Mouse (Mus musculus): ENCODE measurements around the gene Stard8. TPM values are rescaled to one million over a fixed set of nuclear protein-coding genes. Genes with fewer than 3 reads are reported as not detected.

Stard8 gene
- total and polyA plus RNA-seq, 2 experiments from 2014 or later = 4.2 to 13.0 TPM

- H3K27ac ChIP-seq = no peak overlapping the region
- WGBS = 78% methylated on average over 6 of the region's 6 CpGs
- no peaks in the 10 kb centered on the region for H3K9me3 ChIP-seq (ENCODE audit: low read length)
- no peak for DNase-seq (ENCODE audit: low spot score)
- no peak overlapping the region for H3K4me2 ChIP-seq (ENCODE audit: low read depth, low read length)
- no peaks in the 10 kb centered on the region; the same call in 1 of the 2 replicates for H3K27me3 ChIP-seq (ENCODE audit: insufficient read depth, low read length)
- H3K36me3 ChIP-seq (ENCODE audit: insufficient read depth, low read length) = no peaks in the 10 kb centered on the region
- TF ChIP-seq CTCF (IDR thresholded peaks at IDR 0.05; ENCODE audit: low read depth) = no peak
- no peak overlapping the region for H3K4me3 ChIP-seq (ENCODE audit: low read length)
- ATAC-seq = no peak
- H3K9ac ChIP-seq (replicated peaks; ENCODE audit: low read length) = no peak overlapping the region
- no peaks in the 10 kb centered on the region for H3K4me1 ChIP-seq (ENCODE audit: insufficient read depth, low read length)
Observed at GRCm38 (mm10) chrX:99017874-99018273, 14.8 kb downstream of the Stard8 start.

GRCm38 (mm10) chrX:99019303-99019702 is 16.3 kb downstream of the Stard8 start:
- no peak overlapping the region for H3K4me2 ChIP-seq (ENCODE audit: low read depth, low read length)
- no peak overlapping the region for H3K27ac ChIP-seq
- H3K36me3 ChIP-seq (ENCODE audit: insufficient read depth, low read length) = no peaks in the 10 kb centered on the region
- no peak overlapping the region for H3K4me3 ChIP-seq (ENCODE audit: low read length)
- no peak for DNase-seq (ENCODE audit: low spot score)
- no peaks in the 10 kb centered on the region for H3K9me3 ChIP-seq (ENCODE audit: low read length)
- H3K4me1 ChIP-seq (ENCODE audit: insufficient read depth, low read length) = no peaks in the 10 kb centered on the region
- no peak for ATAC-seq
- H3K27me3 ChIP-seq (ENCODE audit: insufficient read depth, low read length) = no peaks in the 10 kb centered on the region; the same call in 1 of the 2 replicates
- H3K9ac ChIP-seq (replicated peaks; ENCODE audit: low read length) = no peak overlapping the region
- WGBS = 77% methylated on average over 4 of the region's 4 CpGs
- no peak for TF ChIP-seq CTCF (IDR thresholded peaks at IDR 0.05; ENCODE audit: low read depth)

GRCm38 (mm10) chrX:99020215-99020614 is 17.2 kb downstream of the Stard8 start:
- no peaks in the 10 kb centered on the region; the same call in 1 of the 2 replicates for H3K27me3 ChIP-seq (ENCODE audit: insufficient read depth, low read length)
- WGBS = 52% methylated on average over 4 of the region's 4 CpGs
- H3K4me3 ChIP-seq (ENCODE audit: low read length) = no peak overlapping the region
- H3K9ac ChIP-seq (replicated peaks; ENCODE audit: low read length) = no peak overlapping the region
- H3K36me3 ChIP-seq (ENCODE audit: insufficient read depth, low read length) = no peaks in the 10 kb centered on the region
- no peak overlapping the region for H3K4me2 ChIP-seq (ENCODE audit: low read depth, low read length)
- ATAC-seq = peak; percentile 78
- H3K9me3 ChIP-seq (ENCODE audit: low read length) = no peaks in the 10 kb centered on the region
- TF ChIP-seq CTCF (IDR thresholded peaks at IDR 0.05; ENCODE audit: low read depth) = no peak
- peak; percentile 17 for DNase-seq (ENCODE audit: low spot score)
- H3K4me1 ChIP-seq (ENCODE audit: insufficient read depth, low read length) = no peaks in the 10 kb centered on the region
- H3K27ac ChIP-seq = no peak overlapping the region

- H3K4me1 ChIP-seq (ENCODE audit: insufficient read depth, low read length) = no peaks in the 10 kb centered on the region
- H3K4me3 ChIP-seq (ENCODE audit: low read length) = no peak overlapping the region
- DNase-seq (ENCODE audit: low spot score) (no peak), ATAC-seq (no peak)
- no peaks in the 10 kb centered on the region; the same call in 1 of the 2 replicates for H3K27me3 ChIP-seq (ENCODE audit: insufficient read depth, low read length)
- no peak overlapping the region for H3K27ac ChIP-seq
- no peak overlapping the region for H3K9ac ChIP-seq (replicated peaks; ENCODE audit: low read length)
- 68% methylated on average over 2 of the region's 2 CpGs for WGBS
- H3K4me2 ChIP-seq (ENCODE audit: low read depth, low read length) = no peak overlapping the region
- H3K36me3 ChIP-seq (ENCODE audit: insufficient read depth, low read length) = no peaks in the 10 kb centered on the region
- no peaks in the 10 kb centered on the region for H3K9me3 ChIP-seq (ENCODE audit: low read length)
- TF ChIP-seq CTCF (IDR thresholded peaks at IDR 0.05; ENCODE audit: low read depth) = no peak
Observed at GRCm38 (mm10) chrX:99021593-99021992, 18.5 kb downstream of the Stard8 start.

GRCm38 (mm10) chrX:99023951-99024350 is 20.9 kb downstream of the Stard8 start:
- no peaks in the 10 kb centered on the region for H3K36me3 ChIP-seq (ENCODE audit: insufficient read depth, low read length)
- no peak for TF ChIP-seq CTCF (IDR thresholded peaks at IDR 0.05; ENCODE audit: low read depth)
- no peak overlapping the region for H3K4me2 ChIP-seq (ENCODE audit: low read depth, low read length)
- H3K27ac ChIP-seq = no peak overlapping the region
- no peak for ATAC-seq
- WGBS = 82% methylated on average over 1 of the region's 1 CpGs
- H3K4me1 ChIP-seq (ENCODE audit: insufficient read depth, low read length) = no peaks in the 10 kb centered on the region
- DNase-seq (ENCODE audit: low spot score) = no peak
- H3K4me3 ChIP-seq (ENCODE audit: low read length) = no peak overlapping the region
- H3K9ac ChIP-seq (replicated peaks; ENCODE audit: low read length) = no peak overlapping the region
- no peaks in the 10 kb centered on the region for H3K9me3 ChIP-seq (ENCODE audit: low read length)
- H3K27me3 ChIP-seq (ENCODE audit: insufficient read depth, low read length) = no peaks in the 10 kb centered on the region; the same call in 1 of the 2 replicates

GRCm38 (mm10) chrX:99035407-99035806 is 32.4 kb downstream of the Stard8 start:
- Histone ChIP-seq H3K27ac (no peak overlapping the region), H3K27me3 (ENCODE audit: insufficient read depth, low read length) (no peaks in the 10 kb centered on the region), H3K36me3 (ENCODE audit: insufficient read depth, low read length) (no peaks in the 10 kb centered on the region), H3K4me2 (ENCODE audit: low read depth, low read length) (no peak overlapping the region), H3K4me1 (ENCODE audit: insufficient read depth, low read length) (no peaks in the 10 kb centered on the region), H3K4me3 (ENCODE audit: low read length) (no peak overlapping the region), H3K9ac (replicated peaks; ENCODE audit: low read length) (no peak overlapping the region), H3K9me3 (ENCODE audit: low read length) (no peaks in the 10 kb centered on the region)
- WGBS = 62% methylated on average over 3 of the region's 3 CpGs
- DNase-seq (ENCODE audit: low spot score) (no peak), ATAC-seq (no peak)
- no peak for TF ChIP-seq CTCF (IDR thresholded peaks at IDR 0.05; ENCODE audit: low read depth)

GRCm38 (mm10) chrX:99042451-99042951 is 39.5 kb downstream of the Stard8 start:
- Histone ChIP-seq H3K4me3 (ENCODE audit: low read length) (peak overlapping the region; percentile 40), H3K36me3 (ENCODE audit: insufficient read depth, low read length) (no peaks in the 10 kb centered on the region), H3K27me3 (ENCODE audit: insufficient read depth, low read length) (no peaks in the 10 kb centered on the region), H3K27ac (no peak overlapping the region), H3K9me3 (ENCODE audit: low read length) (no peaks in the 10 kb centered on the region), H3K9ac (replicated peaks; ENCODE audit: low read length) (peak overlapping the region; percentile 28; the same call in 1 of the 2 replicates), H3K4me2 (ENCODE audit: low read depth, low read length) (peak overlapping the region; percentile 73), H3K4me1 (ENCODE audit: insufficient read depth, low read length) (no peaks in the 10 kb centered on the region)
- WGBS = 34% methylated on average over 31 of the region's 31 CpGs
- ATAC-seq (peak; percentile 97), DNase-seq (ENCODE audit: low spot score) (peak; percentile 80)
- no peak for TF ChIP-seq CTCF (IDR thresholded peaks at IDR 0.05; ENCODE audit: low read depth)
